8 mouse cellular contexts compared by ENCODE assay signal in genomic region chr1:186721846-186722245, GRCm38 (mm10). TPM values are rescaled to one million over a fixed set of nuclear protein-coding genes. Genes with fewer than 3 reads are reported as not detected.
DNase-seq lines count a peak whose midpoint lies in the region; ATAC-seq lines count a peak whose summit lies in the region.

No protein-coding gene starts in this region.

- peak; percentile 73 for ATAC-seq in embryonic facial prominence, embryonic 11.5 days (replicated peaks; ENCODE audit: insufficient number of reproducible peaks, low FRiP score, low TSS enrichment, low read depth)
- peak; percentile 67 for ATAC-seq in limb, embryonic 13.5 days (ENCODE audit: low FRiP score, low read depth)
- peak; percentile 56 for ATAC-seq in midbrain, embryonic 15.5 days (replicated peaks)

- DNase-seq in 3134 (ENCODE audit: extremely low read depth, insufficient read length, low spot score), result peak; percentile 48
- DNase-seq in adrenal gland, postnatal 14 days, result peak; percentile 83
- peak; percentile 90 for DNase-seq in embryonic facial prominence, embryonic 11.5 days (ENCODE audit: low spot score)
- peak; percentile 96 for DNase-seq in heart, adult 11 months
- peak; percentile 83 for DNase-seq in kidney, adult 9 months
- DNase-seq in spleen, adult 18-20 months, result peak; percentile 48 to 81

- no peaks in the 10 kb centered on the region; the same call in 1 of the 2 replicates for H3K4me1 ChIP-seq in embryonic facial prominence, embryonic 11.5 days (ENCODE audit: control insufficient read depth, insufficient read depth, low read length)
- peaks cover 13% of the 10 kb centered on the region for H3K4me1 ChIP-seq in limb, embryonic 13.5 days
- no peaks in the 10 kb centered on the region for H3K4me1 ChIP-seq in midbrain, embryonic 15.5 days

- no peak overlapping the region for H3K4me2 ChIP-seq in embryonic facial prominence, embryonic 11.5 days (ENCODE audit: low read depth, low read length)
- H3K4me2 ChIP-seq in limb, embryonic 13.5 days (replicated peaks), result peak overlapping the region; percentile 36; the same call in 1 of the 2 replicates
- no peak overlapping the region for H3K4me2 ChIP-seq in midbrain, embryonic 15.5 days

- H3K27me3 ChIP-seq in embryonic facial prominence, embryonic 11.5 days (ENCODE audit: control insufficient read depth, insufficient read depth, low read length), result no peaks in the 10 kb centered on the region
- no peaks in the 10 kb centered on the region for H3K27me3 ChIP-seq in limb, embryonic 13.5 days
- no peaks in the 10 kb centered on the region for H3K27me3 ChIP-seq in midbrain, embryonic 15.5 days (replicated peaks)

- H3K9me3 ChIP-seq in embryonic facial prominence, embryonic 11.5 days (replicated peaks; ENCODE audit: control insufficient read depth, low read length), result no peaks in the 10 kb centered on the region
- H3K9me3 ChIP-seq in limb, embryonic 13.5 days, result no peaks in the 10 kb centered on the region
- H3K9me3 ChIP-seq in midbrain, embryonic 15.5 days, result no peaks in the 10 kb centered on the region

- H3K36me3 ChIP-seq in embryonic facial prominence, embryonic 11.5 days (replicated peaks; ENCODE audit: control insufficient read depth, insufficient read depth, low read depth, low read length), result peaks cover 2% of the 10 kb centered on the region
- H3K36me3 ChIP-seq in limb, embryonic 13.5 days, result peaks cover 39% of the 10 kb centered on the region
- no peaks in the 10 kb centered on the region; the same call in 1 of the 2 replicates for H3K36me3 ChIP-seq in midbrain, embryonic 15.5 days (replicated peaks)

- WGBS in embryonic facial prominence, embryonic 11.5 days, result 34% methylated on average over 12 of the region's 12 CpGs
- WGBS in limb, embryonic 13.5 days, result 21% methylated on average over 12 of the region's 12 CpGs
- 37% methylated on average over 12 of the region's 12 CpGs for WGBS in midbrain, embryonic 15.5 days

- no peak overlapping the region for H3K27ac ChIP-seq in embryonic facial prominence, embryonic 11.5 days (replicated peaks; ENCODE audit: low read depth, low read length)
- no peak overlapping the region for H3K27ac ChIP-seq in limb, embryonic 13.5 days
- H3K27ac ChIP-seq in midbrain, embryonic 15.5 days, result no peak overlapping the region

- H3K9ac ChIP-seq in embryonic facial prominence, embryonic 11.5 days (replicated peaks; ENCODE audit: low read length), result no peak overlapping the region
- H3K9ac ChIP-seq in limb, embryonic 13.5 days, result no peak overlapping the region
- H3K9ac ChIP-seq in midbrain, embryonic 15.5 days, result no peak overlapping the region

- H3K4me3 ChIP-seq in embryonic facial prominence, embryonic 11.5 days (ENCODE audit: low read depth, low read length), result no peak overlapping the region
- no peak overlapping the region for H3K4me3 ChIP-seq in limb, embryonic 13.5 days
- H3K4me3 ChIP-seq in midbrain, embryonic 15.5 days, result no peak overlapping the region

RNA-seq across cellular contexts. Expression of gene Tgfb2, which starts 16.1 kb away (rescaled TPM):
- total RNA-seq in adrenal gland, postnatal 14 days (2021), result 2.7 and 3.1 TPM in 2 replicates
- 38.5 and 53.7 TPM in 2 replicates for polyA plus RNA-seq in embryonic facial prominence, embryonic 11.5 days (2014; fragmentation: Nextera tagmentation; extraction: Ambion mirVana)
- polyA plus RNA-seq in limb, embryonic 13.5 days (2015; fragmentation: Nextera tagmentation; extraction: Ambion mirVana), result 101 and 106 TPM in 2 replicates
- 14.5 and 15.6 TPM in 2 replicates for polyA plus RNA-seq in midbrain, embryonic 15.5 days (2015; fragmentation: Nextera tagmentation; extraction: Ambion mirVana)

RNA-seq across cellular contexts. Expression of gene Rrp15, which starts 27.3 kb away (rescaled TPM):
- total RNA-seq in adrenal gland, postnatal 14 days (2021), result 26.9 and 31.7 TPM in 2 replicates
- polyA plus RNA-seq in embryonic facial prominence, embryonic 11.5 days (2014; fragmentation: Nextera tagmentation; extraction: Ambion mirVana), result 86.4 and 87.4 TPM in 2 replicates
- polyA plus RNA-seq in limb, embryonic 13.5 days (2015; fragmentation: Nextera tagmentation; extraction: Ambion mirVana), result 69.4 and 75.6 TPM in 2 replicates
- polyA plus RNA-seq in midbrain, embryonic 15.5 days (2015; fragmentation: Nextera tagmentation; extraction: Ambion mirVana), result 28.8 and 29.2 TPM in 2 replicates
